Mouse (Mus musculus) heart, postnatal 0 days (tissue): ENCODE results near the gene Clec11a.

Source experiments
- CTCF ChIP-seq: IDR thresholded peaks from 2 replicates; pipeline ENCODE4 v1.5.1; 2016; ENCODE audit warnings: antibody characterized with exemption, control low read depth, low read depth
- EP300 ChIP-seq: IDR thresholded peaks from 2 replicates; pipeline ENCODE4 v1.6.1; 2016; ENCODE audit warnings: antibody characterized with exemption, low read depth

DNA sequence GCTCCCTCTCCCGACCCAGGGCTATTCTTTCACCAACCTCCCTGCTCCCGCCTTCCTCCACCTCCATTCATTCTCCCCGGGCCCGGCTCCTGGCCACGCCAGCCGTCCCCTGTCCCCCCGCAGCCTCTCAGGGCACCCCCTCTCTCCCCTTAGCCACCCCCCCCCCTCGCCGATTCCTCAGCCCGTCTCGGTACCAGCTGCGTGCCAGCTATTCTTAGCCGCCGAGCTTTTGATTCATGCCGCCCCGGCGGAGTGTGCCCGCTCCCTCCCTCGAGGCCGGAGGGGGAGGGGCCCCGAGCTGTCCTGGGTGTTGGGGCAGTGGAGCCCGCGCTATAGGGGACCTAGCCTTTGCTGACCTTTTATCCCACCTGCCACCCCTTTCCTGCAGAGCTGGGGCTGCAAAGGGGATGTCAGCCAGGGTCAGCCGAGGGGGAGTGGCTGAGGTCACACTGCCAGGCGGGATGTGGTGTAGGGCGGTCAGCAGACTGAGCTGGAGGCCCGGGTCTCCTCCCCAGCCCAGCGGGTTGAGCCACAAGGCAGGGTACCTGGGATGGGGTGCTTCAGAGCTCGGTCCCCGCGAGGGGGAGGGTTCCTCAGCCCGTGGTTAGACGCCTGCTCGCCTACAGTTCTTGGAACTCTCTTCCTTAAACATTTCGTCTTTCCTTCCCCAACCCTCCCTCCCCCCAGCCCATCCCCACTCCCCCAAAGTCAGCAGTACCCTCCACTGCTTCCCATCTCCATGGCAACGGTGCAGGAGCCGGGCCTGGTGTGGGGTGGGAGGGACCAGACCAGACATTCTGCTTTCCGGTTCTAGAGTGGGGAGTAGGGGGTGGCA, 4.4 kb upstream of the Clec11a start:
- TF ChIP-seq CTCF: no peak
- no peak for TF ChIP-seq EP300
